Mouse (Mus musculus): Measurements from ENCODE around the gene Pon1.
"Not testable (repeated sequence)": the region's sequence is repeated elsewhere in the genome, so short reads cannot be mapped to it uniquely, and the experiment has no call there.

Gene Pon1

GRCm38 (mm10) chr6:5193693-5194092, at the start of gene Pon1:
TSS of gene Pon1 (minus strand) at chr6:5193946.
- DNase-seq (ENCODE audit: low spot score): no peak

- no peak for DNase-seq (ENCODE audit: low spot score)
Measured at GRCm38 (mm10) chr6:5238799-5239198, 45.1 kb upstream of the Pon1 start.

- no peak for DNase-seq (ENCODE audit: low spot score)
Measured at GRCm38 (mm10) chr6:5237510-5237909, 43.8 kb upstream of the Pon1 start.

GRCm38 (mm10) chr6:5236843-5237371, 43.2 kb upstream of the Pon1 start:
- DNase-seq (ENCODE audit: low spot score): no peak

GRCm38 (mm10) chr6:5234563-5234962, 40.8 kb upstream of the Pon1 start:
- DNase-seq (ENCODE audit: low spot score): no peak

GRCm38 (mm10) chr6:5233812-5234211, 40.1 kb upstream of the Pon1 start:
- no peak for DNase-seq (ENCODE audit: low spot score)

- DNase-seq (ENCODE audit: low spot score): no peak
Measured at GRCm38 (mm10) chr6:5232022-5232421, 38.3 kb upstream of the Pon1 start.

GRCm38 (mm10) chr6:5230261-5230660, 36.5 kb upstream of the Pon1 start:
- DNase-seq (ENCODE audit: low spot score): no peak

- not testable (repeated sequence) for DNase-seq (ENCODE audit: low spot score)
Measured at GRCm38 (mm10) chr6:5223551-5223950, 29.8 kb upstream of the Pon1 start.

GRCm38 (mm10) chr6:5222080-5222479, 28.3 kb upstream of the Pon1 start:
- no peak for DNase-seq (ENCODE audit: low spot score)

GRCm38 (mm10) chr6:5218190-5218589, 24.4 kb upstream of the Pon1 start:
- DNase-seq (ENCODE audit: low spot score): no peak

- no peak for DNase-seq (ENCODE audit: low spot score)
Measured at GRCm38 (mm10) chr6:5207817-5208216, 14.1 kb upstream of the Pon1 start.

- DNase-seq (ENCODE audit: low spot score): no peak
Measured at GRCm38 (mm10) chr6:5199916-5200315, 6.2 kb upstream of the Pon1 start.

- no peak for DNase-seq (ENCODE audit: low spot score)
Measured at GRCm38 (mm10) chr6:5199376-5199905, 5.7 kb upstream of the Pon1 start.

GRCm38 (mm10) chr6:5198590-5198989, 4.8 kb upstream of the Pon1 start:
- DNase-seq (ENCODE audit: low spot score): no peak

- DNase-seq (ENCODE audit: low spot score): no peak
Measured at GRCm38 (mm10) chr6:5190761-5191160, 3.0 kb downstream of the Pon1 start.

- no peak for DNase-seq (ENCODE audit: low spot score)
Measured at GRCm38 (mm10) chr6:5189507-5189906, 4.2 kb downstream of the Pon1 start.

- no peak for DNase-seq (ENCODE audit: low spot score)
Measured at GRCm38 (mm10) chr6:5188938-5189337, 4.8 kb downstream of the Pon1 start.

- no peak for DNase-seq (ENCODE audit: low spot score)
Measured at GRCm38 (mm10) chr6:5188036-5188435, 5.7 kb downstream of the Pon1 start.

- DNase-seq (ENCODE audit: low spot score): no peak
Measured at GRCm38 (mm10) chr6:5187586-5187985, 6.2 kb downstream of the Pon1 start.

GRCm38 (mm10) chr6:5186229-5186950, 7.4 kb downstream of the Pon1 start:
- DNase-seq (ENCODE audit: low spot score): no peak

GRCm38 (mm10) chr6:5180645-5181044, 13.1 kb downstream of the Pon1 start:
- no peak for DNase-seq (ENCODE audit: low spot score)

GRCm38 (mm10) chr6:5179189-5179588, 14.6 kb downstream of the Pon1 start:
- no peak for DNase-seq (ENCODE audit: low spot score)

All from T-cell, adult 2 months (primary cell).